Mouse (Mus musculus): ENCODE measurements around the gene Cldn11. TPM values are rescaled to one million over a fixed set of nuclear protein-coding genes. Genes with fewer than 3 reads are reported as not detected.
A peak's percentile ranks its signal among the peaks of the same experiment; 100 is the strongest.
"Not testable (repeated sequence)": the region's sequence is repeated elsewhere in the genome, so short reads cannot be mapped to it uniquely, and the experiment has no call there.

The Cldn11 gene
- polyA plus RNA-seq, 1 experiment from 2014 or later: 34.5 TPM

DNA sequence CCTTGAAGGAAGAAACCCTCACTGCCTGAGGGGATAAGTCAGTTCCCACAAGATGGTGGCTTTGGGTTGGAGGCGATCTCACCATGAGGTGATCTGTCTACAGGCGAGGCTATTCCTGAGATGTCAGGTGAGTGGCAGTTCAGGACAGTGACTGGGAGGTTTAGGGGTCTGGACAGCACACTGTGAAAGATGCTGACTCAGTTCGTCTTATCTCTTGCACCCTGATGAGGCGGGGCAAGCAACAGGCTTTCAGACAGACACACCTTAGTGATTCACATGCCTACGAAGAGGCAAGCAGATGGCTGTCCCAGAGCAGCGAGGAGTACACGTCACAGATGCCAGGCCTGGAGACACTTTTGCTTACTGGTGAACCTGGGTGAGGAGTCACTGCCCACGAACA, 15.5 kb upstream of the Cldn11 start:
- WGBS: 76% methylated on average over 8 of the region's 8 CpGs
- H3K27me3 ChIP-seq: no peaks in the 10 kb centered on the region
- no peaks in the 10 kb centered on the region for H3K36me3 ChIP-seq
- H3K9ac ChIP-seq: no peak overlapping the region
- no peak overlapping the region for H3K27ac ChIP-seq (replicated peaks)
- H3K4me3 ChIP-seq (replicated peaks): no peak overlapping the region
- no peaks in the 10 kb centered on the region for H3K9me3 ChIP-seq (replicated peaks)
- ATAC-seq (ENCODE audit: insufficient number of reproducible peaks, low FRiP score, low TSS enrichment, low read depth): no peak
- H3K4me2 ChIP-seq (replicated peaks): no peak overlapping the region
- H3K4me1 ChIP-seq: no peaks in the 10 kb centered on the region

DNA sequence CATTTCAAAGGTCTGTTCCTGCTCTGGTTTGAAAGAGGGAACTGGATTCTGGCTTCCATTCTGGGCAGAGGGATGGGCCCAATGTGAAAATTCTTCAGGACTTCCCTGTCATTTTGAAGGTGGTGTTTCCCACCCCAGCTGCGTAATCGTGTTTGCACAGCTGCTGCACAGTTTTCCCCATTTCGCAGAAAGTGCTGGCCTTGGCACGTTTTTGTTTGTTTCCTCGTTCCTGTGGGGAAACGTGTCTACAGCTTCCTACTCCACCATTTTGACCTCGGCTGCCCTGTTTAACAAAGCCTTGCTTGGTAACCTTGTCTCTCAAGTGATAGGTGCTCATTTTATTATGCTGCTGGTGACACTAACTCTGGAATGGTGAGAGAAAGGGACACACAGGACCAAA, 15.0 kb upstream of the Cldn11 start:
- no peak for ATAC-seq (ENCODE audit: insufficient number of reproducible peaks, low FRiP score, low TSS enrichment, low read depth)
- no peaks in the 10 kb centered on the region for H3K4me1 ChIP-seq
- H3K9me3 ChIP-seq (replicated peaks): no peaks in the 10 kb centered on the region
- no peaks in the 10 kb centered on the region for H3K27me3 ChIP-seq
- WGBS: 53% methylated on average over 7 of the region's 7 CpGs
- no peak overlapping the region for H3K9ac ChIP-seq
- H3K4me3 ChIP-seq (replicated peaks): no peak overlapping the region
- no peaks in the 10 kb centered on the region for H3K36me3 ChIP-seq
- no peak overlapping the region for H3K27ac ChIP-seq (replicated peaks)
- H3K4me2 ChIP-seq (replicated peaks): no peak overlapping the region

DNA sequence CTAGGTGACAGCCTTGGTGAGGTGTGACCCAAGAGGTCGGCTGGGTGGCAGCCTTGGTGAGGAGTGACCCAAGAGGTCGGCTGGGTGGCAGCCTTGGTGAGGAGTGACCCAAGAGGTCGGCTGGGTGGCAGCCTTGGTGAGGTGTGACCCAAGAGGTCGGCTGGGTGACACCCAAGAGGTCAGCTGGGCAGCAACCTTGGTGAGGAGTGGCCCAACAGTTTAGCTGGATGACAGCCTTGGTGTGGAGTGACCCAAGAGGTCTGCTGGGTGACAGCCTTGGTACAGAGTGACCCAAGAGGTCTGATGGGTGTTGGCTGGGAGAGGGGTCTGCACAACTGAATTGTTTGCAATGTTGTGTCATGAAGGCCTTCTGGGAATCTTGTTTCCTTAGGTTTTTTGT, 13.1 kb upstream of the Cldn11 start:
- not testable (repeated sequence) for H3K4me1 ChIP-seq; H3K36me3 ChIP-seq; H3K27ac ChIP-seq (replicated peaks); H3K4me2 ChIP-seq (replicated peaks); H3K9ac ChIP-seq; H3K4me3 ChIP-seq (replicated peaks); H3K9me3 ChIP-seq (replicated peaks); ATAC-seq (ENCODE audit: insufficient number of reproducible peaks, low FRiP score, low TSS enrichment, low read depth); H3K27me3 ChIP-seq
- WGBS: 79% methylated on average over 4 of the region's 4 CpGs

DNA sequence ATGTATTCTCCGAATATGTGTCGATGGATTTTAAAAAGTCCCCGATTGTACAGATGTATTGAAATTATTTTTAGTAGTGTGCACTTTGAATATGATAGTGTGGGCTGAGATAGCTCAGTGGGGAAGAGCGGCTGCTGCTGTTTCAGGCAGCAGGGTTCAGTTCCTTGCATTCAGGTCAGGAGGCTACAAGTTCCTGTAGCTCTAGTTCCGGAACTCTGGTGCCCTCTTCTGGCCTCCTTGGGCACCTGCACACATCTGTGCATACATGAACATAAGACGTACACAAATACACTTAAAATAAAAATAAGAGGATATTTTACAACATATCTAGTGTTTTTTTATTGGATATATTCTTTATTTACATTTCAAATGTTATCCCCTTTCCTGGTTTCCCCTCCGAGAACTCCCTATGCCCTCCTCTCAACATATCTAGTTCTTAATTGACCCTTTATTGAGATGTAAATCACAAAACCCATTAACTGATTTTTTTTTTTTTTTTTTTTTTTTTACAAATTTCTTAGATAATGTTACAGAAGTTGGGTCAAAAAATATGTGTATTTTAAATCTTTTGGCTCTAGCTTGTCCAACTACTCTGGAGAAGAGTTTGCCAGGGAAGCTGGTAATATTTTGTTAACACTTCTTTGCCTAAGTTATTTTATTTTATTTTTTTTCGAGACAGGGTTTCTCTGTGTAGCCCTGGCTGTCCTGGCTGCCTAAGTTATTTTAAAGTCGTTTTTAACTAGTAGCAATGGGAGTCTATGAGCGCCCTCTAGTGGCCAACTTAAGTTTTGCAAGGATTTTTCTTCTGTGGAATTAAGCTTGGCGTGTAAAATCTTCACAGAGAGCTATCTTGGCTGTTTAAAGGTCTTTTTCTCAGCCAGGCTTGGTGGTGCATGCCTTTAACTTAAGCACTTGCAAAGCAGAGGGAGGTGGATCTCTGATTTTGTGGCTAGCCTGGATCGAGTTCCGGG, 11.0 kb upstream of the Cldn11 start:
- 58% methylated on average over 13 of the region's 13 CpGs for WGBS
- H3K27ac ChIP-seq (replicated peaks): no peak overlapping the region
- no peaks in the 10 kb centered on the region for H3K27me3 ChIP-seq
- no peaks in the 10 kb centered on the region for H3K9me3 ChIP-seq (replicated peaks)
- no peaks in the 10 kb centered on the region for H3K36me3 ChIP-seq
- H3K4me1 ChIP-seq: no peaks in the 10 kb centered on the region
- no peak overlapping the region for H3K4me2 ChIP-seq (replicated peaks)
- H3K9ac ChIP-seq: no peak overlapping the region
- no peak for ATAC-seq (ENCODE audit: insufficient number of reproducible peaks, low FRiP score, low TSS enrichment, low read depth)
- no peak overlapping the region for H3K4me3 ChIP-seq (replicated peaks)

DNA sequence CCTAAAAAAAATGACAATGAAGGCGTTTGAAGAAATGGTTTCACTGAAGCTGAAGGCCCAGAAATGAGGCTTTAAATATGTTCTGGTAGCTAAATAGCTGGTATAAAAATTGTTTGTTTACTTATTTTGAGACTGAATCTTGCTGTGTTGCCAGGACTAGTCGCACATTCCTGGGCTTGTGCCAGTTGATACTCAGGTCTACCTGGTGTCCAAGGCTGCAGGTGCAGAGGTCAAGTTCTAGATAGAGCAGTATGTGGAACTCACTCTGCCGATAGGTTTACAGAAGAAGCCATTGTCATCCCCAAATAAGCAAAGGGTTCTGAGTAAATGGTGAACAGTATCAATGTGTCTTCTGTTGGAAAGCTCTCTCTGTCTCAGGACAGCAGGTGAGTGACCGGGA, 8.1 kb upstream of the Cldn11 start:
- no peaks in the 10 kb centered on the region for H3K4me1 ChIP-seq
- no peak overlapping the region for H3K4me2 ChIP-seq (replicated peaks)
- H3K9ac ChIP-seq: no peak overlapping the region
- H3K27me3 ChIP-seq: no peaks in the 10 kb centered on the region; the same call in 1 of the 2 replicates
- H3K27ac ChIP-seq (replicated peaks): no peak overlapping the region
- ATAC-seq (ENCODE audit: insufficient number of reproducible peaks, low FRiP score, low TSS enrichment, low read depth): no peak
- H3K9me3 ChIP-seq (replicated peaks): no peaks in the 10 kb centered on the region
- WGBS: 82% methylated on average over 4 of the region's 4 CpGs
- no peak overlapping the region for H3K4me3 ChIP-seq (replicated peaks)
- H3K36me3 ChIP-seq: no peaks in the 10 kb centered on the region

DNA sequence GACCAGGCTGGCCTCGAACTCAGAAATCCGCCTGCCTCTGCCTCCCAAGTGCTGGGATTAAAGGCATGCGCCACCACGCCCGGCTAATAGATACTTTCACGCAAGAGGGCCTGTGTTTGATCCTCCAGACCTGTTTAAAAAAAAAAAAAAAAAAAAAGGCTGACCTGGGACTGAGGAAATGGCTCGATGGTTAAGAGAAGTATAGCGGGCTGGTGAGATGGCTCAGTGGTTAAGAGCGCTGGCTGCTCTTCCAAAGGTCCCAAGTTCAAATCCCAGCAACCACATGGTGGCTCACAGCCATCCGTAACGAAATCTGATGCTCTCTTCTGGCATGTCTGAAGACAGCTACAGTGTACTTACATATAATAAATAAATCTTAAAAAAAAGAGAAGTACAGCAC, 4.5 kb upstream of the Cldn11 start:
- ATAC-seq (ENCODE audit: insufficient number of reproducible peaks, low FRiP score, low TSS enrichment, low read depth); H3K4me3 ChIP-seq (replicated peaks); H3K4me2 ChIP-seq (replicated peaks); H3K27ac ChIP-seq (replicated peaks); H3K9ac ChIP-seq; H3K9me3 ChIP-seq (replicated peaks); H3K36me3 ChIP-seq: not testable (repeated sequence)
- 81% methylated on average over 11 of the region's 11 CpGs for WGBS
- peaks cover 14% of the 10 kb centered on the region for H3K27me3 ChIP-seq
- peaks cover 11% of the 10 kb centered on the region for H3K4me1 ChIP-seq

DNA sequence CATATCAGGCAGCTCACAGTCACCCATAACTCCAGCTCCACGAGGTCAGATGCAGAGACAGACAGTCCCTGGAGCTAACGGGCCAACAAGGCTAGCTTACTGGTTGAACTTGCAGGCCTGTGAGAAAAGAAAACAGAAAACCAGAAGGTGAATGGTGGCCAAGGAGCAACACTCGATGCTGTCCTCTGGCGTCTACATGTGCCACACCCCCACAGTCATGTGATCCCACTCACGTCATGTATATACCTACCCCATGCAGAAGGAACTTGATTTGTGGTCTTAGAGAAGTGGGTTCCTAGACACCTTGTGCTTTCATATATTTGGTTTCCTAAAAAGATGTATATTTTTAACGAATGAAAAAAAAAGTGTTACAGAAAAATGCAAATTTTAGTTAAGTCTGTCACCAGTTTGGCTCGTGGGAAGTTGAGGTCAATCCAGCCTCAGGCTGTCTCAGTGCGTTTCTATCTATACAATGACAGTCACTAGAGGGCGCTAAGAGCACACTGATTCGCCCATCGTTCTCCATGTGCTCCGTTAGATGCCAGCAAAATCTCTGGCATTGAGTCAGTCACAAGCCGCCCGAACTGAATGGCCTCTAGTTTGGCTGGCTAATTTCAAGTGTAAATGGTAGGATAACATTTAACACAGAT, 4.0 kb upstream of the Cldn11 start:
- Histone ChIP-seq H3K27ac (replicated peaks) (no peak overlapping the region), H3K9me3 (replicated peaks) (no peaks in the 10 kb centered on the region), H3K9ac (no peak overlapping the region), H3K4me2 (replicated peaks) (peak overlapping the region; percentile 19), H3K36me3 (no peaks in the 10 kb centered on the region), H3K4me3 (replicated peaks) (no peak overlapping the region), H3K27me3 (peaks cover 15% of the 10 kb centered on the region), H3K4me1 (peaks cover 11% of the 10 kb centered on the region)
- ATAC-seq (ENCODE audit: insufficient number of reproducible peaks, low FRiP score, low TSS enrichment, low read depth): no peak; the same call in 1 of the 2 replicates
- 12% methylated on average over 14 of the region's 14 CpGs for whole genome bisulfite sequencing

DNA sequence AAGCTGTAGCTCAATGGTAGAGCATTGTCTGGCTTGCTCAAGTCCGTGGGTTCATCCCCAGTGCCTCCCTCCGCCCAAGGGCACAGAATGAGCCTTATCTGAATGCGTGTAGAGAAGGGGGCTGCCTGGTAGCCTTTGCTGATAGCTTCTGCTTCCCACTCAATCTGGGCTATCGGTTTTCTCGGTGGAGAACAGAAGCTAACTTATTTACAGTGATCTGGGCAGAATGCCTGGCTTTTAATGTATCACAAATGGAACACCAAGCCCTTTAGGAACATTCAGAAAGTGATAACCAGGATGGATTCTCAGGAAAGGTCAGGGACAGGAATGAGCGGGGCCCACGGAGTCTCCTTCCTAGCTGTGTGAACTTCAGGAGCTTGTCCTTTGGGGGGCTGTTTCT, 1.1 kb upstream of the Cldn11 start:
- Histone ChIP-seq H3K9me3 (replicated peaks) (no peaks in the 10 kb centered on the region), H3K4me1 (peaks cover 15% of the 10 kb centered on the region), H3K27ac (replicated peaks) (no peak overlapping the region), H3K4me3 (replicated peaks) (no peak overlapping the region), H3K27me3 (peaks cover 15% of the 10 kb centered on the region), H3K4me2 (replicated peaks) (no peak overlapping the region), H3K9ac (no peak overlapping the region), H3K36me3 (no peaks in the 10 kb centered on the region)
- ATAC-seq (ENCODE audit: insufficient number of reproducible peaks, low FRiP score, low TSS enrichment, low read depth): no peak
- WGBS: 73% methylated on average over 7 of the region's 7 CpGs

DNA sequence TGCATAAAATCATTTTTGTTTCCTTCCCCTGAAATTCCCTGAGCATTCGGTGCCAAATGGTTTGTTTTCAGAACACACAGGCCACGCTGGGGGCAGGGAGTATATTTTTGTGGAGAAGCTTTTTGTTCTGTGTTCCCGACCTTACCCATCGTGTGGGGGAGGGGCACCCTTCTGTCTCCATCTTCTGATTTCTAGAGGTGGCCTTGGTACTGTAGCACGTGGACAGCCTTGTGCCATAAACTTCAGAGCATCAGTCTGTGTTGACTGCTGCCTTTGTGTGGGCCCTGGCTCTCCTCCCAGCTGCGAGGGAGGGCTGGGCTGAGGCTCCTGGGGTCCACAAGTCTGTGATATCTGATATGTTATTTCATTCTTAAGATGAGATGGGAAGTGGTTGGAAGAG, 2.4 kb downstream of the Cldn11 start:
- WGBS: 45% methylated on average over 6 of the region's 6 CpGs
- no peaks in the 10 kb centered on the region for H3K36me3 ChIP-seq
- no peak overlapping the region for H3K4me3 ChIP-seq (replicated peaks)
- 0 out of 2 replicates have a peak, but pooled peaks have one; percentile 10 for ATAC-seq (ENCODE audit: insufficient number of reproducible peaks, low FRiP score, low TSS enrichment, low read depth)
- no peak overlapping the region for H3K4me2 ChIP-seq (replicated peaks)
- H3K27ac ChIP-seq (replicated peaks): no peak overlapping the region
- H3K27me3 ChIP-seq: peaks cover 15% of the 10 kb centered on the region
- no peak overlapping the region for H3K9ac ChIP-seq
- H3K4me1 ChIP-seq: peaks cover 24% of the 10 kb centered on the region
- H3K9me3 ChIP-seq (replicated peaks): no peaks in the 10 kb centered on the region

DNA sequence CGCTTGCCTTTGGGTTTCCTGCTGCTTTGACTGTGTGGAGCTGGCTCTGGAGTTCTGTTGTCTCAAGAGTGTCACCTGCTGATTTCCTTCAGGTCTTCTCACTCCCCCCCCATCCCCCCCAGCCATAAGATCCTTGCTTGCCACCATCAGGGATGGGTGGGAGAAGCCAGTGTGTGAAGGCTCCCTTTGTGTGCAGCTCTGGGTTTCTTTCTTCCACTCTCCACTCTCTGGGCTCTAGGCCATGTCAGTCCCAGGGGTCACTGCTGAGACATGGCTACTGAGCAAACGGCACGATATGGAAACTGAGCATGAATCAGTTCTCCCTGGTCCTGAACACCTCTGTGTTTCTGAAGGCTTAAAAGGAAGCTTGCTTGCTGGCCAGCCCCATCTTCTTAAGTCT, 6.4 kb downstream of the Cldn11 start:
- H3K9me3 ChIP-seq (replicated peaks): no peaks in the 10 kb centered on the region
- H3K4me2 ChIP-seq (replicated peaks): peak overlapping the region; percentile 17; the same call in 1 of the 2 replicates
- no peak for ATAC-seq (ENCODE audit: insufficient number of reproducible peaks, low FRiP score, low TSS enrichment, low read depth)
- no peak overlapping the region for H3K4me3 ChIP-seq (replicated peaks)
- no peaks in the 10 kb centered on the region for H3K36me3 ChIP-seq
- H3K27me3 ChIP-seq: no peaks in the 10 kb centered on the region
- WGBS: 32% methylated on average over 3 of the region's 3 CpGs
- H3K4me1 ChIP-seq: peaks cover 25% of the 10 kb centered on the region
- no peak overlapping the region for H3K9ac ChIP-seq
- no peak overlapping the region for H3K27ac ChIP-seq (replicated peaks)

DNA sequence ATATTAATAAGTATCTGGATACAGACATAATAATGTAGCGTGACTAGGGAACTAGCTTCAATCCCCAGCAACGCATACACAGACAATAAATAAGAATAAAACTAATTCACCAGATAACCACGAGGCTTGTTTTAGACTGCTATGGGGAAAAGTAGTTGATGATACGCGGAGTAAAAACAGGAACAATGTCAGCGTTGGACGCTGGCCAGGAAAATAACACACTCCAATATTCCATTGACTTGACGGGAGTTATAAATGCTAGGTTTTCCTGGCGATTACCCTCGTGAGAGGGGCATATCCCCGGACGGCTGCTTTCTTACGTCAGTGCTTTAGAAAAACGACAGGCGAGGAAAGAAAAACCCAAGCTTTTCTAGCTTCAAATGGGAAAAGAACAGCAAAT, 8.1 kb downstream of the Cldn11 start:
- Histone ChIP-seq H3K36me3 (no peaks in the 10 kb centered on the region), H3K9me3 (replicated peaks) (no peaks in the 10 kb centered on the region), H3K27me3 (no peaks in the 10 kb centered on the region), H3K4me1 (peaks cover 21% of the 10 kb centered on the region), H3K9ac (no peak overlapping the region), H3K27ac (replicated peaks) (no peak overlapping the region), H3K4me2 (replicated peaks) (no peak overlapping the region), H3K4me3 (replicated peaks) (no peak overlapping the region)
- 49% methylated on average over 15 of the region's 15 CpGs for WGBS
- ATAC-seq (ENCODE audit: insufficient number of reproducible peaks, low FRiP score, low TSS enrichment, low read depth): no peak
